Mouse (Mus musculus) forebrain, embryonic 16.5 days (tissue): Measurements from ENCODE around the gene Gm11077. TPM values are rescaled to one million over a fixed set of nuclear protein-coding genes. Genes with fewer than 3 reads are reported as not detected.

ENCODE experiments used
- polyA plus RNA-seq: library from polyadenylated mRNA; unstranded; fragments of >200 nt; fragmentation: Nextera tagmentation; extraction: Ambion mirVana; gene quantifications from 2 replicates; pipeline ENCODE4 v1.2.1, GENCODE M21; 2015

Gene Gm11077
- polyA plus RNA-seq, 1 experiment from 2014 or later: not detected

Other genes starting within 250 kb of the Gm11077 start
- 6.5 TPM in 2 replicates for gene Aebp2, start 106.6 kb upstream of the Gm11077 start, polyA plus RNA-seq